Mouse (Mus musculus): ENCODE measurements at regions not wholly inside any gene's neighbourhood (a gene's known extent, or its start where the extent isn't known, plus 50 kb on each side); places are given as distances from the start of the nearest gene placed in this dataset.

DNA sequence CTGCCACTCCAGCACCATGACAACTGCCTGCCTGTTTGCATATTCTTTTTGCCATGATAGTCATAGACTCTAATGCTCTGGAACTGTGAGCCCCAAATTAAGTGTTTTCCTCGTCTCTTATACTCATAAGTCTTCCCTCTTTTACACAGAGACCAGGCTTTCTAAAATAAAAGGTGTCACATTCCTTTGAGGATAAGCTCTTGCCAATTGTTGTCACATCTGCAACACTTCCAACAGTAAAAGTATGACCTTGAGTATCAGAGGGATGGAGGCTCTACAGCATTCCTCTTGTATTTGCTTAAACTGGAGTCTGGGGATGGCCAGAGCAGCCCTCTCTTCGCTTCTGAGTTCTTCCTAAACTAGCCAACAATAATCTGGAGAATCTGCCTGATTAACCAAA is 301.4 kb upstream of the Cd180 start:
- WGBS (ENCODE audit: insufficient replicate concordance), result 56% methylated on average over 2 of the region's 2 CpGs
- no peaks in the 10 kb centered on the region; the same call in 1 of the 2 replicates for H3K4me1 ChIP-seq (ENCODE audit: control insufficient read depth, insufficient read depth, low read length)
- ATAC-seq (replicated peaks; ENCODE audit: insufficient number of reproducible peaks, low FRiP score, low TSS enrichment), result no peak
- no peak overlapping the region for H3K4me3 ChIP-seq (ENCODE audit: low read depth, low read length)
- no peak overlapping the region for H3K9ac ChIP-seq (ENCODE audit: low read depth, low read length)
- no peaks in the 10 kb centered on the region for H3K27me3 ChIP-seq (ENCODE audit: control insufficient read depth, insufficient read depth, low read length)
- H3K9me3 ChIP-seq (replicated peaks; ENCODE audit: control insufficient read depth, low read length), result no peaks in the 10 kb centered on the region
- no peak overlapping the region for H3K4me2 ChIP-seq
- no peaks in the 10 kb centered on the region for H3K36me3 ChIP-seq (ENCODE audit: control insufficient read depth, insufficient read depth, low read length)
- no peak overlapping the region for H3K27ac ChIP-seq (ENCODE audit: low read depth, low read length)

DNA sequence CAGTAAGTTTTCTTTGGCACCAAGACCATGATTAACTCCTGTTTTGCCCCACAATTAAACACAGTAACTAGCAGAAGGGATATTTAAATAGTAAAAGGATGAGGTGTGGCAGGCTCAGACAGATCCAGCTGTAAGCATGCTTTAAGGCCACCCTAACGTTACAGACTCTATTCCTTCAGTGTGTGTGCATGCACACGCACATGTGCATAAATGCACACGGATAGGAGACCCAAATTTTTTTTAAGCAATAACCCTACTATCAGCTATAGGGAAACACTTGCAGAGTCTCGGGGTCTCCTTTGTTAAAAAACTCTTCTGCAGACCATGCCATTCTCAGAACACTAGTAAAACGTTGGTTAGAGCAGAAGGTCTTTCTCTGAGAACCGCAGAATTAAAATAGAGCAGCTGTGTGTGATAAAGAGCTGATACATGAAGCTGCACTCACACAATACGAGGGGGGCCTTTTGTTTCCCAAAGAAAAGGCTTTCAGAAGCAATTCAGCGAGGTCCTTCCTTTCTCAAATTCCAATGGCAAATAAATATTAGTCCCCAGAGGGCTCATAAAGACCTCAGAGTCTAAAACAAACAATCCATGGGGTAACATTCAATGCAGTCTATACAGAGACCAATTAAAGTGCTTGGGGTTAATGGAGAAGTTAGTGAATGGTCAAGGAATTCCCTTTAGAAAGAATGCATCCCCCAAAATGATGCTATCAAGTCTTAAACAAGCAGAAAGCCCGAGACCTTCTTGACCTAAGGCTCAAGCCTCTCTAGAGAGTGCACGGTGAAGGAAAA is 300.3 kb upstream of the Cd180 start:
- no peak overlapping the region for H3K27ac ChIP-seq (ENCODE audit: low read depth, low read length)
- ATAC-seq (replicated peaks; ENCODE audit: insufficient number of reproducible peaks, low FRiP score, low TSS enrichment), result no peak
- no peak overlapping the region for H3K9ac ChIP-seq (ENCODE audit: low read depth, low read length)
- H3K4me2 ChIP-seq, result no peak overlapping the region
- no peak overlapping the region for H3K4me3 ChIP-seq (ENCODE audit: low read depth, low read length)
- no peaks in the 10 kb centered on the region for H3K9me3 ChIP-seq (replicated peaks; ENCODE audit: control insufficient read depth, low read length)
- no peaks in the 10 kb centered on the region for H3K27me3 ChIP-seq (ENCODE audit: control insufficient read depth, insufficient read depth, low read length)
- WGBS (ENCODE audit: insufficient replicate concordance), result 59% methylated on average over 10 of the region's 10 CpGs
- no peaks in the 10 kb centered on the region for H3K36me3 ChIP-seq (ENCODE audit: control insufficient read depth, insufficient read depth, low read length)
- H3K4me1 ChIP-seq (ENCODE audit: control insufficient read depth, insufficient read depth, low read length), result no peaks in the 10 kb centered on the region; the same call in 1 of the 2 replicates

DNA sequence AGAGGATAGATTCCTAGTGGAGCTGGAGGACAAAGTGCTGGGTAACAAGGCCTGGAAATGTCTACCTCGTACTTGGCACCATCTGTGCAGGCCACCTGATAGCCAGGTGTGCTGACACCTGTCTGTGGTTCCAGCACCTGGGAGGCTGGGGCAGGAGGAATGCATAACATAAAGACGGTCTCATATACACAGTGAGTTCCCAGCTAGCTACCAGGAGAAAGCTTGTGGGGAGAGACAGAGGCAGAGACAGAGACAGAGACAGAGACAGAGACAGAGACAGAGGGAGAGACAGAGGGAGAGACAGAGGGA is 299.7 kb upstream of the Cd180 start:
- H3K4me2 ChIP-seq, result no peak overlapping the region
- 72% methylated on average over 2 of the region's 2 CpGs for WGBS (ENCODE audit: insufficient replicate concordance)
- no peaks in the 10 kb centered on the region; the same call in 1 of the 2 replicates for H3K4me1 ChIP-seq (ENCODE audit: control insufficient read depth, insufficient read depth, low read length)
- no peak overlapping the region for H3K27ac ChIP-seq (ENCODE audit: low read depth, low read length)
- ATAC-seq (replicated peaks; ENCODE audit: insufficient number of reproducible peaks, low FRiP score, low TSS enrichment), result no peak
- H3K36me3 ChIP-seq (ENCODE audit: control insufficient read depth, insufficient read depth, low read length), result no peaks in the 10 kb centered on the region
- no peaks in the 10 kb centered on the region for H3K9me3 ChIP-seq (replicated peaks; ENCODE audit: control insufficient read depth, low read length)
- H3K4me3 ChIP-seq (ENCODE audit: low read depth, low read length), result no peak overlapping the region
- H3K27me3 ChIP-seq (ENCODE audit: control insufficient read depth, insufficient read depth, low read length), result no peaks in the 10 kb centered on the region
- no peak overlapping the region for H3K9ac ChIP-seq (ENCODE audit: low read depth, low read length)

DNA sequence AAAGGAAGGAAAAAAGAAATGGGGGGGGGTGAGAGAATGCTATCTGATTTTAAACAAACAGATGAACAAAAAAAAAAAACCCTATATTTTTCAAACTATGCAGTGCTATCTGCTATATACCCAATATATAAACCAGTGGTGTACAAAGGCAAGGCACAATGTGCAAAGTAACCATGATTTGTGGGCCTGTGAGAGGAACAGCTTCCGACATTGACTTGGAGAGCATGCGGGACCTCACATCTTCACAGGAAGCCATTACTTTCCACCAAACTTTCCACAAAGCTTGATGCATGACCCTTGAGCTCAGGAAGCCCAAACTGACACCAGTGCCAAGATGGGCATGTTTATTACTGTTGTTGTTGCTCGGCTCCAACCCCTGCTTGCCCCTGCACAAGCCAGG is 299.3 kb upstream of the Cd180 start:
- Histone ChIP-seq H3K4me2 (no peak overlapping the region), H3K4me1 (ENCODE audit: control insufficient read depth, insufficient read depth, low read length) (no peaks in the 10 kb centered on the region; the same call in 1 of the 2 replicates), H3K27me3 (ENCODE audit: control insufficient read depth, insufficient read depth, low read length) (no peaks in the 10 kb centered on the region), H3K4me3 (ENCODE audit: low read depth, low read length) (no peak overlapping the region), H3K9ac (ENCODE audit: low read depth, low read length) (no peak overlapping the region), H3K27ac (ENCODE audit: low read depth, low read length) (no peak overlapping the region), H3K9me3 (replicated peaks; ENCODE audit: control insufficient read depth, low read length) (no peaks in the 10 kb centered on the region), H3K36me3 (ENCODE audit: control insufficient read depth, insufficient read depth, low read length) (no peaks in the 10 kb centered on the region)
- ATAC-seq (replicated peaks; ENCODE audit: insufficient number of reproducible peaks, low FRiP score, low TSS enrichment), result no peak
- WGBS (ENCODE audit: insufficient replicate concordance), result 83% methylated on average over 3 of the region's 3 CpGs

DNA sequence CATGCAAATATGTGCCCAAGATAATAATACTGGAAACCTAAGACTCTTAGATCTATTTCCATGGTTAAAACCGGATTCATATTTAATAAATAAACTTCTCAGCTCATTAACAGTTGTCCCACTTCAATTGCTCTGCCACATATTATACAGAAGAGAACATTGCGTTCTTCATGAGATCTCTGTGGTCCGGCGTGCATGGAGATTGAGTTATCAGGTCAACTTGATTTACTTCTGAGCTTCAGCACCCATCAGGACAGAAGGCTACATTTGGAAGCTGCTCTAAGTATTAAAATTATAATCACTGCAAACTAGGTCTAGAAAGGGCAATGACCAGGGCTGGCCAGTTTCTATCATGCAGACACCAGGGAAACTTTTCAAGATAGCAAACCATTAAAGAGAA is 295.9 kb upstream of the Cd180 start:
- no peak for ATAC-seq (replicated peaks; ENCODE audit: insufficient number of reproducible peaks, low FRiP score, low TSS enrichment)
- no peaks in the 10 kb centered on the region for H3K36me3 ChIP-seq (ENCODE audit: control insufficient read depth, insufficient read depth, low read length)
- 78% methylated on average over 4 of the region's 4 CpGs for WGBS (ENCODE audit: insufficient replicate concordance)
- no peak overlapping the region for H3K9ac ChIP-seq (ENCODE audit: low read depth, low read length)
- H3K4me2 ChIP-seq, result no peak overlapping the region
- H3K4me3 ChIP-seq (ENCODE audit: low read depth, low read length), result no peak overlapping the region
- no peak overlapping the region for H3K27ac ChIP-seq (ENCODE audit: low read depth, low read length)
- H3K27me3 ChIP-seq (ENCODE audit: control insufficient read depth, insufficient read depth, low read length), result no peaks in the 10 kb centered on the region
- H3K9me3 ChIP-seq (replicated peaks; ENCODE audit: control insufficient read depth, low read length), result no peaks in the 10 kb centered on the region
- H3K4me1 ChIP-seq (ENCODE audit: control insufficient read depth, insufficient read depth, low read length), result no peaks in the 10 kb centered on the region; the same call in 1 of the 2 replicates

DNA sequence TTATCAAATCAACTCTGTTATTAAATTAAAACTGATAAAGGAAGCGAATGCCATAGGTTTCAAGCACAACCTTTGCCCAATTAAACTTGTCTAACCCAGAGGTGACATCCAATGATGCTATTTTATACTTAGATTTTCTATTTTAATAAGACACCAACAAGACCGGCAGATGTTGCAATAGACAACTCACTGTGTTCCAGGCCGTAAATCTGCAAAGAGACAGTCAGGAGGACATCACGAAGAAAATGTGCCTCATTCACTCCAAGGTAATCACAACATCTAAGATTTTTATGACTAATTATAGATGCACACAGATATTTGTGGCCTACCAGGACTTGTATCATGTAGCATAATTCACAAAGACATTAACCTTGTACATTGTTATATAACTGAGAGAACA is 281.5 kb upstream of the Cd180 start:
- H3K4me1 ChIP-seq (ENCODE audit: control insufficient read depth, insufficient read depth, low read length), result no peaks in the 10 kb centered on the region
- no peak overlapping the region for H3K9ac ChIP-seq (ENCODE audit: low read depth, low read length)
- ATAC-seq (replicated peaks; ENCODE audit: insufficient number of reproducible peaks, low FRiP score, low TSS enrichment), result no peak
- WGBS (ENCODE audit: insufficient replicate concordance), result 86% methylated on average over 4 of the region's 4 CpGs
- no peaks in the 10 kb centered on the region for H3K9me3 ChIP-seq (replicated peaks; ENCODE audit: control insufficient read depth, low read length)
- no peaks in the 10 kb centered on the region for H3K27me3 ChIP-seq (ENCODE audit: control insufficient read depth, insufficient read depth, low read length)
- no peak overlapping the region for H3K4me3 ChIP-seq (ENCODE audit: low read depth, low read length)
- H3K27ac ChIP-seq (ENCODE audit: low read depth, low read length), result no peak overlapping the region
- H3K4me2 ChIP-seq, result no peak overlapping the region
- no peaks in the 10 kb centered on the region for H3K36me3 ChIP-seq (ENCODE audit: control insufficient read depth, insufficient read depth, low read length)

DNA sequence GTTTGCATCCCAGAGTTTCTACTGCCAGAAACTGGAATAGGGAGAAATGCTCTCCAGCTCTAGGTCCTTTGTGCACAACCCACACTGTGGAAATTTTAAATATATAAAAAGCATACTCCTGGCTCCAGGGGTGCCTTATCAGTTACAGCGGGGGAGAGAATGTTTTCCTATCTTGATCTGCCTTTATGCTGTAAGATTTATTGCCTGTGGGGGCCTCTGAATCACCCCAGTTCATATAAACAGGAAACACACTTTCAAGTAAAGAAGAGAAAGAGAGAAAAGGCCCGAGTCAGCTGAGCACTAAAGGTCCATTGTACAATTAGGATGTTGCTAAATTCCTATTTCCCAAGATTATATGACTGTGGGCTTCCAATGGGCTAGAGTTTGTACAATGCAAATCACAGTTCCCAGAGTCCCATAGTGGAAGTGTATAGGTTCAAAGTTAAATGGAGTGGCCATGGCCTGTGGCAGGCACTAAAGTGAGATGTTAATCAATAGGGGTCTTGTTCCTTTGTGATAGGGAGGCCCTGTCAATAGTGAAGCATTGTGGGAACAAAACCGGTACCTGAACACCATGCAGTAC is 258.9 kb upstream of the Cd180 start:
- Histone ChIP-seq H3K4me3 (ENCODE audit: low read depth, low read length) (no peak overlapping the region), H3K4me2 (no peak overlapping the region), H3K27ac (ENCODE audit: low read depth, low read length) (no peak overlapping the region), H3K36me3 (ENCODE audit: control insufficient read depth, insufficient read depth, low read length) (no peaks in the 10 kb centered on the region), H3K4me1 (ENCODE audit: control insufficient read depth, insufficient read depth, low read length) (no peaks in the 10 kb centered on the region), H3K9ac (ENCODE audit: low read depth, low read length) (no peak overlapping the region), H3K27me3 (ENCODE audit: control insufficient read depth, insufficient read depth, low read length) (no peaks in the 10 kb centered on the region), H3K9me3 (replicated peaks; ENCODE audit: control insufficient read depth, low read length) (no peaks in the 10 kb centered on the region)
- no peak for ATAC-seq (replicated peaks; ENCODE audit: insufficient number of reproducible peaks, low FRiP score, low TSS enrichment)
- 47% methylated on average over 3 of the region's 3 CpGs for WGBS (ENCODE audit: insufficient replicate concordance)

DNA sequence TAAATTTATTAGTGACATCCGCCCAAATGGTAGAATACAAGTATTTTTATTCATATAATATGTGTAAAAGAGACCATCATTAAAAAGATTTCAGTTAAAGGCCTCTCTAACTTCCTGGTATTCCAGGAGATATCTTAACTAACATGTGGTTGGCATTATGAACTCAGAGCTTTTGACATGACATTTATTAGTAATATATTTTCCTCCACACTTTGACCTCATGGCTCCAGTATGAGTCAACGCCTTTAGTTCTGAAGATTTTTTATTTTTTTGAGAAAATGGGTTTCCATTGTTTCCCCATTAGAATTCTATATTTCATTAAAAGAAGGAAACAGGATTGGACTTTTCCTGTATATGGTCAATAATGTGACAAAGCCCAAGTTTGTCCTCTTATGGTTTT is 250.7 kb upstream of the Cd180 start:
- Histone ChIP-seq H3K4me3 (ENCODE audit: low read depth, low read length) (no peak overlapping the region), H3K4me1 (ENCODE audit: control insufficient read depth, insufficient read depth, low read length) (no peaks in the 10 kb centered on the region), H3K9ac (ENCODE audit: low read depth, low read length) (no peak overlapping the region), H3K27me3 (ENCODE audit: control insufficient read depth, insufficient read depth, low read length) (no peaks in the 10 kb centered on the region), H3K4me2 (no peak overlapping the region), H3K36me3 (ENCODE audit: control insufficient read depth, insufficient read depth, low read length) (no peaks in the 10 kb centered on the region), H3K9me3 (replicated peaks; ENCODE audit: control insufficient read depth, low read length) (no peaks in the 10 kb centered on the region), H3K27ac (ENCODE audit: low read depth, low read length) (no peak overlapping the region)
- ATAC-seq (replicated peaks; ENCODE audit: insufficient number of reproducible peaks, low FRiP score, low TSS enrichment), result no peak
- 74% methylated on average over 2 of the region's 2 CpGs for WGBS (ENCODE audit: insufficient replicate concordance)

DNA sequence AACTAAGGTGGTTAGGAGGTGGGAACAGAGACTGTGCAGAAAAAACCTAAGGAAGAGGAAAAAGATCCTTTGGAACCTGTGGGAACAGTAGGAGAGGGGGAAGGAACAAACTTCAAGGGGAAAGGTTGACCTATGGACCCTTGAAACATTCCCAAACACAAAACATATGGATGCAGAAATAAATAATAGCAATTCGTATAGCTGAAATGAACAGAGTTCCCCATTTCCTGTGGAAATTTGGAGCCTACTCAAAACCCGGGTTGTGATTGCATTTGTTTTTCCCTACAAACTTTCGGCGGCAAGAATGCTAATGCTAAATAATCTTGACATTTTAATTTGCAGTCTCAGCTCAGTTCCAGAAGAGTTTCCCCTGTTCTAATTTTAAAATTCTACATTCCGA is 246.0 kb upstream of the Cd180 start:
- no peaks in the 10 kb centered on the region for H3K36me3 ChIP-seq (ENCODE audit: control insufficient read depth, insufficient read depth, low read length)
- ATAC-seq (replicated peaks; ENCODE audit: insufficient number of reproducible peaks, low FRiP score, low TSS enrichment), result no peak
- no peaks in the 10 kb centered on the region for H3K27me3 ChIP-seq (ENCODE audit: control insufficient read depth, insufficient read depth, low read length)
- H3K4me1 ChIP-seq (ENCODE audit: control insufficient read depth, insufficient read depth, low read length), result no peaks in the 10 kb centered on the region
- WGBS (ENCODE audit: insufficient replicate concordance), result 71% methylated on average over 5 of the region's 5 CpGs
- H3K9ac ChIP-seq (ENCODE audit: low read depth, low read length), result no peak overlapping the region
- H3K4me2 ChIP-seq, result no peak overlapping the region
- H3K9me3 ChIP-seq (replicated peaks; ENCODE audit: control insufficient read depth, low read length), result no peaks in the 10 kb centered on the region
- no peak overlapping the region for H3K27ac ChIP-seq (ENCODE audit: low read depth, low read length)
- H3K4me3 ChIP-seq (ENCODE audit: low read depth, low read length), result no peak overlapping the region
